Mouse (Mus musculus) left cerebral cortex, postnatal 4 days (tissue): ENCODE results near the gene Zbtb8b. TPM values are rescaled to one million over a fixed set of nuclear protein-coding genes. Genes with fewer than 3 reads are reported as not detected.
A peak's percentile ranks its signal among the peaks of the same experiment; 100 is the strongest.
"Not testable (repeated sequence)": the region's sequence is repeated elsewhere in the genome, so short reads cannot be mapped to it uniquely, and the experiment has no call there.

ENCODE experiments used
- DNase-seq: peaks from one replicate; pipeline ENCODE4 v3.0.0-alpha.2; 2022
- intact Hi-C: fragments of 180-260 bp; cut with DNase I; formaldehyde crosslinking; loops from one replicate; pipeline ENCODE4 v1.15.1; 2025
- total RNA-seq, 2 experiments: library from RNA; stranded (reverse); gene quantifications; 2 replicates each; pipeline ENCODE4 v1.2.3; 2021

The Zbtb8b gene
- 1 to 10 TPM; 6.3 to 6.6 TPM for total RNA-seq

DNA sequence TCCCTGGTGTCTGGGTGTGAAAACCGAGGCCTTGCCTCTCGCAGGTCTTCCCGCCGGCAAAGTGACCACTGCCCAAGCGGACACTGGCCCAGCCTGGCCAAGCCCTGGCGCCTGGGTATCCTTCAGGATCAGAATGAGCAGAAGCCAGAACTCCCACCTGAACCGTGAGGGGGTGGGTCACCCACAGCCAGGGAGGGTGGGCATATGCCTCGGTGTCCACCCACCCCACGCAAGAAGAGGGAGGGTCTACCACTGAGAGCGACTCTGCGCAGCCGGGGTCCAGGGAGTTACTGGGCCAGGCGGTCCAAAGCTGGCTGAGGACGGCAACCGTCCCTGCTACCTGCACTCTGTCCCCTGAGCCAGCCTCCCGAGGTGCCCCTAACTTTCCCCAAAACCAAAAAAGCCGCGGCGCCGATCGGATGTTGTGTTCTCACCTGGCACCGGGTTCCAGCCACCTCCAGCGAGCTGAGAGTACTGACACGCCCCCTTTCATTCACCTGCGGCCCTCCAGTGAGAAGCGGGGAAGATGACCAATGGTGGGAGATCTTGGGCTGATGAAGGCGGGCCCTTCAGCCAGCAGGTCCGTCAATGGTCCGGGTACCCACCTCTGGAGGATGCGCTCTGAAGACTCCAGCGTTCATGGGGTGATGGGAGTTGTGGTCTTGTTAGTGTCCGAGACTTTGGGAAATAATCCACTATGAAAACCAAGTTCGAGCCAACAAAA, at the start of gene Zbtb8b:
TSS of gene Zbtb8b (minus strand) at position 514 of the 724 bp plus-strand sequence.
- intact Hi-C loops: no loop called here
- DNase-seq: peak; percentile 74

- intact Hi-C loops: no loop called here
- DNase-seq: no peak
These were observed 40.4 kb upstream of the Zbtb8b start for GRCm38 (mm10) chr4:129481090-129481489.

GRCm38 (mm10) chr4:129479863-129480262, 39.2 kb upstream of the Zbtb8b start:
- DNase-seq: no peak
- intact Hi-C loops: no loop called here

GRCm38 (mm10) chr4:129476047-129476446, 35.4 kb upstream of the Zbtb8b start:
- no peak for DNase-seq
- intact Hi-C loops: no loop called here

DNA sequence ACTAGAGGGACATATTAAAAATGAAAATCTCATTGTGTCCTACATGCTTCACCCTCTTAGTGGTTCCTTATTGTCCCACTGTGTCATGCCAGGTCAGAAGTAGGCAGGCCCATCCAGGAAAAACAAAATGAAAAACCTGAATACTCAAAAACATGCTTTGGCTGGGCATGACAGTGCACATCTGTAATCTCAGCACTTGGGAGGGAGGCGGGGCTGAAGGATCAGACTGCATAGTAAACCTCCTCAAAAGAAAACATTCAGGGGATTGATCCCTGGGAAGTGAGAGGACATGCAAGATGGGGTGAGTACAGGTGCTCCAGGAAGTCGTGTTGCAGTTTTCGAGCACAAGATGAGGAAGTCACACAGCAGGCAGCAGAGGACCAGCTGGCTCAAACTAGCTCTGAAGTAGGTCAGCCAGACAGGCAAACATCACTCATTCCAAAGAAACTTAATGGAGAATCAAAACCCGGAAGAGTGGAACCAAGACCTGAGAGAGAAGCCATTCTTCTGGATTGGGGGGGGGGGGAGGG, 23.7 kb upstream of the Zbtb8b start:
- DNase-seq: no peak
- intact Hi-C loops: no loop called here

DNA sequence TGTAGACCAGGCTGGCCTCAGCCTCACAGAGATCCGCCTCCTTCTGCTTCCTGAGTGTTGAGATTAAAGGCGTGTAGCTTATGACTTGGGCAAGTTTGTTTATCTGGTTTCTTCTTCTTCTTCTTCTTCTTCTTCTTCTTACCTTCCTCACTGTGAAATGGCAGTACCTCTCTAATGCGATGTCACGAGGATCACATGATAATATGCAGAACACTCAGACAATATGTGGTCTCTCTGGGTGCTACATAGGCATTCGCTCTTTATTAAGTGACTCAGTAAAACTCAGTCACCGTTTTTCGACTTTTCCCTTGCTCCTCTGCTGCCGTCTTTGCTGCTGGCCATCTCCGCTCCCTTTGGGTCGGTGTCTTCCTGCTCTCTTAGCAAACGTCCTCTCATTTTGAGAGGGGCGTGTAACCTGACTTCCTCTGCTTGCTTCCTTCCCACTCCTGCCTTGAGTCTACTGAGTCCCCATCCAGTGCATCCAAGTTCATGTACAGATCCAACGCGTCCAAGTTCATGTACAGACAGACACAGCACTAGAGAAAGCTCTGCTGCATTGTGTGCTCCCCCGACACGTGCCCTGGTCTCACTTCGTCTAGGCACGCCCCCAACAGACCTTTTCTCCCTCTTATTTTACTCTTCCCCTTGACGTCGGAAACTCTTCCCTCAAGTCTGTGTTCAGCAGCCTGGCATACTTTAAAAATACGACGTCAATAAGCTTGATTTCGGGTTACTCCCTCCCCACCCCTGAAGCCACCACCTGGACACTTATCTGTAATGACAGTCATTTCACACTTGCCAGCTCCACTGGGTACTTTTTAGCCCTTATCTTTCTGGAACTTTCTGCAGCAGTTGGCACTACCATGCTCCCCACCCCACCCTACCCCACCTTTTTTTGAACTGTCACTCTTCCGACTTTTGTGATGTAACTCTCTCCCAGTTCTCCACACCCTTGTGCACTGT, 22.7 kb upstream of the Zbtb8b start:
- DNase-seq: no peak
- intact Hi-C loops: no loop called here

DNA sequence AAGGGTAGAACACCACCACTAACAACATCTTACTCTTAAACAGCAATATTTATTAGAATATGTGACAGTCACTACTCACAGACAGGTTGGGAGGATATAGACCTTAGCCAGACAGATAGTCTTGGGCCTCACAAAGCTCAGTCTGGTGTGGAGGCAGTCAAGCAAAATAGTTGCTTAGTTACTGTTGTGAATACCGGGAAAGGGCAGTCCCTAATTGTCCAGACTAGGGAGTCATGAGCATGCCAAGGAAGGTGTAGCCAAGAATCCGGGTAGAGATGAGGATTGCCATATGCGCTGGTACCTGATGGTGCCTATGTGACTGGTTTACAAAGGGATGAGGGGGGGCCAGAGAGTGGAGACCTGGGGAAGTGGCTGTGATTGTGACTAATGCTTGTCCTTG, 21.5 kb upstream of the Zbtb8b start:
- no peak for DNase-seq
- intact Hi-C loops: no loop called here

GRCm38 (mm10) chr4:129461183-129461960, 20.7 kb upstream of the Zbtb8b start, which contains the start of gene Bsdc1:
Gene Bsdc1 (plus strand): TSS chr4:129461581.
- intact Hi-C loops: no loop called here
- peak; percentile 100 for DNase-seq

GRCm38 (mm10) chr4:129460827-129461182, 20.2 kb upstream of the Zbtb8b start:
- DNase-seq: no peak
- intact Hi-C loops: no loop called here

DNA sequence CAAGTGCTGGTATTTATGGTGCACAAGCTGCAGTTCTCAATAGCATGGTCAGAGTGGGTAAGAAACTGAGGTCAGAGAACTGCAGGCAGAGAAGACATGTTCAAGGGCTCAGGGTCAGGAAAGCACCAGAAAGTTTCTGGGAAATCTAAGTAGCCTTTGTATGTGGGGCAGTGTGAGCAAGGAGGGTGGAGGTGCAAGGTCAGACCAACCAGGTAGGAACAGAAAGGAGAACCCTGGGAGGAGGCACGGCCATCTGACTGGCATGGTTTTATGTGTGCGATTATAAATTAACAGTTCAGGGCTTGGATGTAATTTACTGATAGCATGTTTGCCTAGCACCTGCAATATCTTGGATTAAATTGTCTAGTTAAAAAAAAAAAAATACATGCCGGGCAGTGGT, 19.1 kb upstream of the Zbtb8b start:
- intact Hi-C loops: loop anchor here (5.0 to 10.0 kb wide), 2 partner anchors 85 to 257 kb away; partner anchors contain the start of gene Zbtb8a
- DNase-seq: no peak

GRCm38 (mm10) chr4:129457311-129457710, 16.7 kb upstream of the Zbtb8b start:
- intact Hi-C loops: loop anchor here (5.0 to 10.0 kb wide), 2 partner anchors 83 to 255 kb away; partner anchors contain the start of gene Zbtb8a
- not testable (repeated sequence) for DNase-seq

DNA sequence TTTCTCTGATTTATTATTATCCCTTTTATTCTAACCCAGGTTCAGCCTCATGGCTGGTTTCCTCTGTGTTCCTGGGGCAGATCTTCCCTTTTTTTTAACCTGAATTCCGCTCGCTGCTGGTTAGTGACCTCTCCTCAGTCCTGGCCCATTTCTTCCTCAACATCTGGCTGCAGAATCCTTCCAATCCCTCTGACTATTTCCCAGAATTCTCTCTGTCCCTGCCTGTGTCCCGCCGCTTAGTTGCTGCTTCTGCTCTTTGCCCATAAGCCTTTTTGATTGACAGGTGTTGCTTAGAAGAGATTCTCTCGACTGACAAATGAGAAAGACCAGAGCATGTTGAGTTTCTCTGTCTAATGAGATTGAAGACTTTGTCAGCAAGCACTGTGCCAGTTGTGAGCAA, 15.5 kb upstream of the Zbtb8b start:
- intact Hi-C loops: loop anchor here (5.0 to 10.0 kb wide), 2 partner anchors 81 to 254 kb away; partner anchors contain the start of gene Zbtb8a
- DNase-seq: no peak

GRCm38 (mm10) chr4:129455265-129455664, 14.6 kb upstream of the Zbtb8b start:
- intact Hi-C loops: loop anchor here (5.0 to 10.0 kb wide), 2 partner anchors 80 to 253 kb away; partner anchors contain the start of gene Zbtb8a
- peak; percentile 63 for DNase-seq

- intact Hi-C loops: loop anchor here (10.0 kb wide), 1 partner anchor 77 kb away; the partner anchor contains the start of gene Zbtb8a
- DNase-seq: no peak
These were observed 11.0 kb upstream of the Zbtb8b start for GRCm38 (mm10) chr4:129451471-129452169.

- intact Hi-C loops: loop anchor here (10.0 kb wide), 1 partner anchor 76 kb away; the partner anchor contains the start of gene Zbtb8a
- DNase-seq: no peak
These were observed 10.2 kb upstream of the Zbtb8b start for GRCm38 (mm10) chr4:129450851-129451250.

- DNase-seq: no peak
- intact Hi-C loops: no loop called here
These were observed 8.1 kb upstream of the Zbtb8b start for GRCm38 (mm10) chr4:129448713-129449112.

- intact Hi-C loops: no loop called here
These were observed 7.3 kb upstream of the Zbtb8b start for GRCm38 (mm10) chr4:129447778-129448563.

GRCm38 (mm10) chr4:129447360-129447759, 6.7 kb upstream of the Zbtb8b start:
- intact Hi-C loops: no loop called here
- DNase-seq: no peak

More at GRCm38 (mm10) chr4:129447778-129448563, 7.3 kb upstream of the Zbtb8b start:
- DNase-seq: no peak

- intact Hi-C loops: no loop called here
- DNase-seq: no peak
These were observed 492 bp upstream of the Zbtb8b start for GRCm38 (mm10) chr4:129441145-129441544.
